Mouse (Mus musculus) cerebellum, adult 2 months (tissue): ENCODE measurements around the gene Thsd4. TPM values are rescaled to one million over a fixed set of nuclear protein-coding genes. Genes with fewer than 3 reads are reported as not detected.
"Not testable (repeated sequence)": the region's sequence is repeated elsewhere in the genome, so short reads cannot be mapped to it uniquely, and the experiment has no call there.

Source experiments
- DNase-seq, 2 experiments: peaks; one replicate each; pipeline ENCODE4 v3.0.0; 2021
- H3K27ac ChIP-seq: fragments of 200-500 bp; 2 replicates; pipeline ENCODE4 v1.5.1; 2012; ENCODE audit warnings: low read length, control low read depth, inconsistent platforms; ENCODE audit not compliant: insufficient read depth
- H3K27me3 ChIP-seq: fragments of 200-500 bp; 2 replicates; pipeline ENCODE4 v1.6.1; 2012; ENCODE audit warnings: inconsistent platforms, mild to moderate bottlenecking, low read length, moderate library complexity; ENCODE audit not compliant: control insufficient read depth, insufficient read depth
- H3K4me1 ChIP-seq: fragments of 200-500 bp; 2 replicates; pipeline ENCODE4 v1.6.1; 2011; ENCODE audit warnings: low read length; ENCODE audit not compliant: control insufficient read depth, insufficient read depth
- H3K4me3 ChIP-seq: fragments of 200-500 bp; replicated peaks from 2 replicates; pipeline ENCODE3; 2011; ENCODE audit warnings: mild to moderate bottlenecking, low read depth, low read length, control low read depth; ENCODE audit not compliant: insufficient read depth
- CTCF ChIP-seq: fragments of 200-500 bp; IDR thresholded peaks from 2 replicates; pipeline ENCODE4 v1.5.1; 2011; ENCODE audit warnings: low read depth, mild to moderate bottlenecking, control low read depth, low read length, moderate library complexity, borderline replicate concordance; ENCODE audit not compliant: insufficient read depth
- POLR2A ChIP-seq: fragments of 200-500 bp; IDR thresholded peaks from 2 replicates; pipeline ENCODE4 v1.6.1; 2011; ENCODE audit warnings: low read length, control low read depth, borderline replicate concordance; ENCODE audit not compliant: insufficient read depth
- WGBS: fragments of 180-500 bp; shearing (Covaris S2); methylation state at CpG from one replicate; pipeline ENCODE4 v1.1.7; 2018; 5-methylcytosine and 5-hydroxymethylcytosine counted together
- polyA plus RNA-seq: library from polyadenylated mRNA; depleted of rRNA; stranded (reverse); fragments of >200 nt; gene quantifications from 2 replicates; pipeline ENCODE4 v1.2.3, GENCODE M21; 2012

Thsd4 gene
- polyA plus RNA-seq, 1 experiment: 2.7 TPM

GRCm38 (mm10) chr9:59959276-59959675 lies 562.6 kb downstream of the Thsd4 start:
- Histone ChIP-seq H3K4me1 (peaks cover 3% of the 10 kb centered on the region; the same call in 1 of the 2 replicates), H3K27me3 (no peaks in the 10 kb centered on the region), H3K4me3 (no peak overlapping the region), H3K27ac (no peak overlapping the region)
- 4% methylated on average over 8 of the region's 8 CpGs for WGBS
- DNase-seq: peak; percentile 58 to 59
- TF ChIP-seq POLR2A (no peak), CTCF (peak; percentile 62)

- not testable (repeated sequence) for H3K4me1 ChIP-seq, DNase-seq, H3K27ac ChIP-seq, H3K27me3 ChIP-seq, H3K4me3 ChIP-seq
- WGBS: 66% methylated on average over 1 of the region's 1 CpGs
Observed at GRCm38 (mm10) chr9:59958115-59958514, 563.7 kb downstream of the Thsd4 start.

GRCm38 (mm10) chr9:59956496-59956895 lies 565.4 kb downstream of the Thsd4 start:
- TF ChIP-seq POLR2A (no peak), CTCF (no peak)
- no peak overlapping the region for H3K27ac ChIP-seq
- 58% methylated on average over 6 of the region's 6 CpGs for WGBS
- peaks cover 3% of the 10 kb centered on the region; the same call in 1 of the 2 replicates for H3K4me1 ChIP-seq
- no peak for DNase-seq
- H3K4me3 ChIP-seq: no peak overlapping the region
- no peaks in the 10 kb centered on the region for H3K27me3 ChIP-seq

GRCm38 (mm10) chr9:59955692-59956091 lies 566.2 kb downstream of the Thsd4 start:
- Histone ChIP-seq H3K4me3 (no peak overlapping the region), H3K4me1 (no peaks in the 10 kb centered on the region), H3K27ac (no peak overlapping the region), H3K27me3 (no peaks in the 10 kb centered on the region)
- no peak for TF ChIP-seq CTCF
- TF ChIP-seq POLR2A: no peak
- DNase-seq: no peak
- 56% methylated on average over 6 of the region's 6 CpGs for WGBS

GRCm38 (mm10) chr9:59955199-59955598 lies 566.6 kb downstream of the Thsd4 start:
- H3K4me1 ChIP-seq: no peaks in the 10 kb centered on the region
- TF ChIP-seq CTCF (no peak), POLR2A (no peak)
- 74% methylated on average over 3 of the region's 3 CpGs for WGBS
- H3K27me3 ChIP-seq: no peaks in the 10 kb centered on the region
- no peak for DNase-seq
- H3K4me3 ChIP-seq: no peak overlapping the region
- H3K27ac ChIP-seq: no peak overlapping the region

GRCm38 (mm10) chr9:59953556-59953955 lies 568.3 kb downstream of the Thsd4 start:
- DNase-seq: no peak
- Histone ChIP-seq H3K4me1 (peaks cover 7% of the 10 kb centered on the region), H3K27ac (no peak overlapping the region), H3K27me3 (no peaks in the 10 kb centered on the region), H3K4me3 (no peak overlapping the region)
- TF ChIP-seq CTCF (no peak), POLR2A (no peak)
- WGBS: 89% methylated on average over 7 of the region's 7 CpGs

- WGBS: 79% methylated on average over 8 of the region's 8 CpGs
- no peak for TF ChIP-seq POLR2A
- no peak for TF ChIP-seq CTCF
- H3K4me1 ChIP-seq: peaks cover 14% of the 10 kb centered on the region
- no peaks in the 10 kb centered on the region for H3K27me3 ChIP-seq
- no peak for DNase-seq
- no peak overlapping the region for H3K27ac ChIP-seq
- H3K4me3 ChIP-seq: no peak overlapping the region
Observed at GRCm38 (mm10) chr9:59952515-59953070, 569.3 kb downstream of the Thsd4 start.

GRCm38 (mm10) chr9:59951943-59952342 lies 569.9 kb downstream of the Thsd4 start:
- DNase-seq: no peak
- no peak overlapping the region for H3K4me3 ChIP-seq
- 90% methylated on average over 4 of the region's 4 CpGs for WGBS
- no peaks in the 10 kb centered on the region for H3K27me3 ChIP-seq
- peaks cover 14% of the 10 kb centered on the region for H3K4me1 ChIP-seq
- no peak overlapping the region for H3K27ac ChIP-seq
- no peak for TF ChIP-seq CTCF
- TF ChIP-seq POLR2A: no peak
